Mouse (Mus musculus) kidney, embryonic 14.5 days (tissue): ENCODE measurements at regions not wholly inside any gene's neighbourhood (a gene's known extent, or its start where the extent isn't known, plus 50 kb on each side); places are given as distances from the start of the nearest gene placed in this dataset.

Experiments
- ATAC-seq: fragments of 200-750 bp; cut with Nextera tagmentation; 2 replicates; pipeline ENCODE4 v1.8.0; 2017; ENCODE audit warnings: moderate number of reproducible peaks, mild to moderate bottlenecking, moderate TSS enrichment, moderate library complexity; ENCODE audit not compliant: low FRiP score, low TSS enrichment
- H3K27ac ChIP-seq: fragments of 300-500 bp; sonication (generic); 2 replicates; pipeline ENCODE4 v1.5.1; 2014; ENCODE audit warnings: low read depth, mild to moderate bottlenecking, low read length, moderate library complexity, mixed read lengths
- H3K27me3 ChIP-seq: fragments of 300-500 bp; sonication (generic); 2 replicates; pipeline ENCODE4 v1.6.1; 2014; ENCODE audit warnings: mild to moderate bottlenecking, low read length; ENCODE audit not compliant: control insufficient read depth, insufficient read depth
- H3K36me3 ChIP-seq: fragments of 300-500 bp; sonication (generic); 2 replicates; pipeline ENCODE4 v1.6.1; 2014; ENCODE audit warnings: low read length, mixed read lengths; ENCODE audit not compliant: control insufficient read depth, insufficient read depth
- H3K4me1 ChIP-seq: fragments of 300-500 bp; sonication (generic); 2 replicates; pipeline ENCODE4 v1.6.1; 2014; ENCODE audit warnings: low read length, mixed read lengths; ENCODE audit not compliant: control insufficient read depth, insufficient read depth
- H3K4me2 ChIP-seq: fragments of 300-500 bp; sonication (generic); replicated peaks from 2 replicates; pipeline ENCODE4 v1.6.1; 2014; ENCODE audit warnings: low read depth, mild to moderate bottlenecking, low read length
- H3K4me3 ChIP-seq: fragments of 300-500 bp; sonication (generic); 2 replicates; pipeline ENCODE4 v1.5.1; 2014; ENCODE audit warnings: mild to moderate bottlenecking, low read length
- H3K9ac ChIP-seq: fragments of 300-500 bp; sonication (generic); 2 replicates; pipeline ENCODE4 v1.6.1; 2014; ENCODE audit warnings: low read depth, mild to moderate bottlenecking, low read length, moderate library complexity
- H3K9me3 ChIP-seq: fragments of 300-500 bp; sonication (generic); 2 replicates; pipeline ENCODE4 v1.6.1; 2016; ENCODE audit warnings: low read length; ENCODE audit not compliant: control insufficient read depth
- WGBS: fragments of 180-500 bp; shearing (Covaris S2); extraction: QIAGEN DNeasy Blood & Tissue Kit; methylation state at CpG from one replicate; pipeline ENCODE4 v1.1.7; 2014; 5-methylcytosine and 5-hydroxymethylcytosine counted together

GRCm38 (mm10) chr16:63225097-63225496 lies 371.0 kb downstream of the Pros1 start:
- Histone ChIP-seq H3K27me3 (no peaks in the 10 kb centered on the region), H3K27ac (no peak overlapping the region), H3K4me2 (no peak overlapping the region), H3K4me3 (no peak overlapping the region), H3K36me3 (no peaks in the 10 kb centered on the region), H3K9ac (no peak overlapping the region), H3K9me3 (no peaks in the 10 kb centered on the region), H3K4me1 (no peaks in the 10 kb centered on the region)
- ATAC-seq, result no peak
- 84% methylated on average over 8 of the region's 8 CpGs for WGBS

DNA sequence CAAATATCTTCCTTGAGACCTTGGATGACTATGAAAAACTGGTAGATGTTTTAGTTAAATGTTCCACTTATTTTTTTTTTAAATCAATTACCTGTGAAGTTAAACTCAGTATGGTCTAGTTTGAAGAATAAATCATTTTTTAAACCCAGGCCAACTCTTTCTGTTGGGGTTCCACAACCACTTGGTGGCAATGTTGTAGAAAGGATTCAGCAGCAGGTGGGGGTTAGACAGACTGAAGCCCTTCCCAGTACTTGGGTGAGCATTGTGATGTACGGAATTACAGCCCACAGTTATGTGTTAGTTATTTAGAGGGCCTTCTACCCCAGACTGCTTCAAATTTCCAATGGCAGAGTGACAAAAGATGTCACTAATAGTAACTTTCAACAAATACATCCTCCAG lies 375.0 kb downstream of the Pros1 start:
- ATAC-seq, result no peak
- Histone ChIP-seq H3K9me3 (no peaks in the 10 kb centered on the region), H3K4me3 (no peak overlapping the region), H3K4me2 (no peak overlapping the region), H3K9ac (no peak overlapping the region), H3K27ac (no peak overlapping the region), H3K36me3 (no peaks in the 10 kb centered on the region), H3K27me3 (no peaks in the 10 kb centered on the region), H3K4me1 (no peaks in the 10 kb centered on the region)
- whole genome bisulfite sequencing, result 28% methylated on average over 1 of the region's 1 CpGs

DNA sequence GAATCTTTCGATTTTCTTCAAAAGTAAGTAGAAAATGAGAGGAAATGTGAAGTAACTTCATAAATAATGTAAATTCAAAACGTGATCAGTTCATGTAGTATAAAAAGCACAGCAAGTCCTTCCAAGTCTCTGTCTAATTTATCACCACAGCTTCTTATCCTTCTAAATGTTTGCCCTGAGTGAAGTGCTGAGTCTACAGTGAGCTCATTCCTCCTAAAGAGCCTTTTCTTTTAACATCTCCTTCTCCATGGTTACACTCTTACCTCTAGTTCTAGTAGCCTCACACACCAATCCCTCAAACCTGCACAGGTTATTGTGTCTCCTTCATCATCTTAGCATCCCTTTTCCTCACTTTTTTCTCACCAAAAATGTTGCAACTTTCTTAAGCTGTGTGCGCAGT lies 375.5 kb downstream of the Pros1 start:
- Histone ChIP-seq H3K4me3 (no peak overlapping the region), H3K4me2 (no peak overlapping the region), H3K27ac (no peak overlapping the region), H3K36me3 (no peaks in the 10 kb centered on the region), H3K4me1 (no peaks in the 10 kb centered on the region), H3K9ac (no peak overlapping the region), H3K9me3 (no peaks in the 10 kb centered on the region), H3K27me3 (no peaks in the 10 kb centered on the region)
- ATAC-seq, result no peak
- 67% methylated on average over 3 of the region's 3 CpGs for WGBS

DNA sequence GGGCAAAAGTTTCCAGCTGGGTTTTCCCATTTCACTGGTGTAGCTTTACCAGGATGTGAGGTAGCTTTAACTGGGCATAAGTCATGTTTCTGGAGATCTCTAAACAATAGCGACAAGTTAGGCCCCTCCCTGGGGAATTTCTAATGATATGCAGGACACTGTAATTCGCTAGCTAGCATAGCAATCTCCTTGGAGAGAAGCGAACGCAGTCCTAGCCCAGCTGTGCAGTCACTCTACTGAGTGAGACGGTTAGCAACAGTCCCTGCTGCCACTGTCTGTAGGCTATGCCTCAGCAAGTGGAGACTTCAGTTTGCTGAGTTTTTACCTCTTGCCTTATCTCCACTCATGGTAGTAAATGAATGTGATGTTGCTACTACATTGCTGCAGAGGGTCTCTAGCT lies 416.1 kb downstream of the Pros1 start:
- no peak for ATAC-seq
- Histone ChIP-seq H3K27ac (no peak overlapping the region), H3K27me3 (no peaks in the 10 kb centered on the region), H3K9me3 (no peaks in the 10 kb centered on the region), H3K4me1 (no peaks in the 10 kb centered on the region), H3K4me3 (no peak overlapping the region), H3K36me3 (no peaks in the 10 kb centered on the region), H3K9ac (no peak overlapping the region), H3K4me2 (no peak overlapping the region)
- 35% methylated on average over 5 of the region's 5 CpGs for WGBS

DNA sequence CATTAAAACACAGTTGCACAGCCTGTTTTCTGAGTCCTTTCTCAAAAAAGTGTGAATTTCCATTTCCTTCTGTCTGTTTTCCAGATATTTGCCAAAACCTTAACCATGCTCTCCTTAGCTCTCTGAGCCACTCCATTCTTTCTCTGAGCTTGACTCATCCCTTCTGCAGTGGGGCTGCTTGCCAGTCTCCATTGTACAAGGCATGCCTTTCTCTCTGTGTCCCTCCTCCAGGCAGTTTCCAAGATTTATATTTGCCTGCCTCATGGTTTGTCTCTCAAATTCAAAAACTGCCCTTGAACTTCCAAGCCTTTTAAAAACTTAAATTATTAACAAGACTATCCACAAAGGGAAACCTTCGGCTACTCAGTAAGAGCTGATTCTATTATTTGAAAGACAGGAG lies 423.4 kb downstream of the Pros1 start:
- ATAC-seq, result no peak
- no peaks in the 10 kb centered on the region for H3K27me3 ChIP-seq
- no peaks in the 10 kb centered on the region for H3K36me3 ChIP-seq
- H3K4me3 ChIP-seq, result no peak overlapping the region
- WGBS, result 67% methylated on average over 1 of the region's 1 CpGs
- no peak overlapping the region for H3K9ac ChIP-seq
- no peak overlapping the region for H3K4me2 ChIP-seq
- no peak overlapping the region for H3K27ac ChIP-seq
- H3K9me3 ChIP-seq, result no peaks in the 10 kb centered on the region
- no peaks in the 10 kb centered on the region for H3K4me1 ChIP-seq

- Histone ChIP-seq H3K4me3 (no peak overlapping the region), H3K27ac (no peak overlapping the region), H3K9ac (no peak overlapping the region), H3K4me1 (no peaks in the 10 kb centered on the region), H3K9me3 (no peaks in the 10 kb centered on the region), H3K36me3 (no peaks in the 10 kb centered on the region), H3K27me3 (no peaks in the 10 kb centered on the region), H3K4me2 (no peak overlapping the region)
- ATAC-seq, result no peak
- WGBS, result 70% methylated on average over 2 of the region's 2 CpGs
Measured at GRCm38 (mm10) chr16:63278259-63278697, 424.2 kb downstream of the Pros1 start.

DNA sequence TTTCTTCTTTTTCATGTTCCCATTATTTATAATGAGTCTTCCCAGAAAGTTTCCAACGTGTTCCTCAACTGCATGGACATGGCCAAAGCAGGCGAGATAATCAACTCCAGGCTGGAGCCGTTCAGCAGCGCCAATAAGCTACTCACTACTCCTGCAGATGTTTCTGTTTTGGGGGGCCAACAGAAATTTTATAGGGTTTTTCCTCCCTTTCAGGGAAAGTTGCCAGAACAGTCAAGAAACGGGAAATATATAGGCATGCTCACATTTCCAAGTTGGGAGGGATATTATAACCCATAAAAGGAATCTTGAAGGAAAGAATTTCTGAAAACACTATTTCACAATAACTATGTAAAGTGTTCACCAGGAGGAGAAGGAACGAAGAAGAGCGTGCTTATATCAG lies 433.5 kb downstream of the Pros1 start:
- WGBS, result 56% methylated on average over 7 of the region's 7 CpGs
- H3K27ac ChIP-seq, result no peak overlapping the region
- no peak overlapping the region for H3K9ac ChIP-seq
- no peak overlapping the region for H3K4me3 ChIP-seq
- ATAC-seq, result no peak; the same call in 1 of the 2 replicates
- H3K27me3 ChIP-seq, result no peaks in the 10 kb centered on the region
- no peak overlapping the region for H3K4me2 ChIP-seq
- H3K4me1 ChIP-seq, result no peaks in the 10 kb centered on the region
- H3K36me3 ChIP-seq, result no peaks in the 10 kb centered on the region
- no peaks in the 10 kb centered on the region for H3K9me3 ChIP-seq

GRCm38 (mm10) chr16:63311676-63312075 lies 457.6 kb downstream of the Pros1 start:
- WGBS, result 91% methylated on average over 1 of the region's 1 CpGs

DNA sequence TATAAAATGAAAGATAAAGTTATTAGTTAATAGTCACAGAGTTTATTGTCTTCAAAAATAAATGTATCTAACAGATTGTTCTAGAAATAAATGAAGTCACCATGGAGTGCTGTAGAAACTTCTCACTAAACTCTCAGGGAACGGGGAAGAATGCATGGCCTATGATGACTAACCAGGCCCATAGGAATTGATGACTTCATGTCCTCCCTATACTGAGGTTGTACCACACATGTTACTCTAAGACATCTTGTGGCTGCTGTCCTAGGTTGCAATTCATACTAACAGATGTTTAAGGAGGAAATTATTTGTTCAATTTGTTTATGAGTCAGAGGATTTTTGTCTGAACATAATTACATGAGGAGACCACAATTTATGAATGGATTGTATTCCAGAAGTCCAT lies 459.4 kb downstream of the Pros1 start:
- Histone ChIP-seq H3K9me3 (no peaks in the 10 kb centered on the region), H3K9ac (no peak overlapping the region), H3K36me3 (no peaks in the 10 kb centered on the region), H3K4me2 (no peak overlapping the region), H3K27ac (no peak overlapping the region), H3K4me1 (no peaks in the 10 kb centered on the region), H3K27me3 (no peaks in the 10 kb centered on the region), H3K4me3 (no peak overlapping the region)
- no peak for ATAC-seq
- WGBS, result 90% methylated on average over 1 of the region's 1 CpGs

More at GRCm38 (mm10) chr16:63311676-63312075, 457.6 kb downstream of the Pros1 start:
- Histone ChIP-seq H3K9me3 (no peaks in the 10 kb centered on the region), H3K4me3 (no peak overlapping the region), H3K27me3 (no peaks in the 10 kb centered on the region), H3K4me1 (no peaks in the 10 kb centered on the region), H3K36me3 (no peaks in the 10 kb centered on the region), H3K4me2 (no peak overlapping the region), H3K27ac (no peak overlapping the region), H3K9ac (no peak overlapping the region)
- no peak for ATAC-seq

DNA sequence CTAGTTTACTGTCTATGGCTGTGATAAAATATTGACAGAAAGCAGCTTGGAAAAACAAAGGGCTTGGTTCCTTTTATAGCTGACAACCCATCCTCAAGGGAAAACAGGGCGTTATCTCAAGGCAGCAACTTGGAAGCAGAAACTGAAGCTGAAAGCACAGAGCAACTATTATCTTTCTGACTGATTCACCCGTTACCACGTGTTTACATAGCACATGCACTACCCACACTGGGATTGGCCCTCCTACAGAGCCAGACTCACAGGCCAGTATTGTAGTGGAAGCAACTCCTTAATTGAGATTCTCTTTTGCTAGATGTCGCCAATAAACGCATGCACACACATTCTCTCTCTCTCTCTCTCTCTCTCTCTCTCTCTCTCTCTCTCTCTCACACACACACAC lies 465.5 kb downstream of the Pros1 start:
- Histone ChIP-seq H3K4me2 (no peak overlapping the region), H3K4me3 (no peak overlapping the region), H3K27ac (no peak overlapping the region), H3K27me3 (no peaks in the 10 kb centered on the region), H3K4me1 (no peaks in the 10 kb centered on the region), H3K36me3 (no peaks in the 10 kb centered on the region), H3K9ac (no peak overlapping the region), H3K9me3 (no peaks in the 10 kb centered on the region)
- ATAC-seq, result no peak
- WGBS, result 63% methylated on average over 5 of the region's 5 CpGs
